Mouse (Mus musculus) kidney, postnatal 10 days (tissue): ENCODE measurements at regions not wholly inside any gene's neighbourhood (a gene's known extent, or its start where the extent isn't known, plus 50 kb on each side); places are given as distances from the start of the nearest gene placed in this dataset.

ENCODE experiments used
- DNase-seq: peaks from one replicate; pipeline ENCODE4 v3.0.0; 2021; ENCODE audit warnings: mixed read lengths

DNA sequence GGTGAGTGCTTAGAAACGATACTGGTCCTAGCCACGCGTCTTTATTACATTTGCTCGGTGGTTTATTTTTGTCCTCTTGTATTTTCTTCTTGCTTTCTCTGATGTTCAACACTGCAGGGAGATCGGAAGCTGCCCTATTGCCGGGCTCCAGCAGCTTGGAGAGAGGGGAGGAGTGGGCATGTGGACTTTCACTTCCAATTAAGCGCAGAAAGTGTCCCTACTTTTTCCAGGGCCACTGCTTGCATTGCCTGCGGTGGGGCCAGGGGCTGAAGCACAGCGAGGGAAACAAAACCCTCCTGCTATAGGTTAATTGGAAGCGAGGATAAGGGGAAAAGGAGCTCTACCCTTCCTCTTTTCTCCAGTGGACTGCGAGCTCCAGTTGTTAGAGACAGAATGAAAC, 114.4 kb upstream of the Cdh6 start:
- DNase-seq: peak; percentile 10

DNA sequence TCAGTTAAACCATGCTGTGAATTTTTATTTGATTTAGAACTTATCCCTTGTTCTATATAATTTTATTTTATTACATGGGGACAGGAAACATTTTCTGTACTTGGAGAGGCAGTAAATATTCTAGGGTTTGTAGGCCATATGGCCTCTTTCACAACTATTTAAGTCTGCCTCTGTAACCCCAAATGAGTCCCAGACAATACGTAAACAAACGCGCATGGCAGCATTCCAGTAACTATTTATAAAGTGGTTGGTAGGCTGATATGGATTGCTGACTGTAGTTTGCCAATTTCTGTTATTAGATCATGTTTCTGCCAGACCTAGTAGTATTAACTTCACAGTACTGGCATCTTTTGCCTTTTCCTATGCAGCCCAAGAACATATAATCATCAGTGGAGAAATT, 111.9 kb upstream of the Cdh6 start:
- DNase-seq: no peak

DNA sequence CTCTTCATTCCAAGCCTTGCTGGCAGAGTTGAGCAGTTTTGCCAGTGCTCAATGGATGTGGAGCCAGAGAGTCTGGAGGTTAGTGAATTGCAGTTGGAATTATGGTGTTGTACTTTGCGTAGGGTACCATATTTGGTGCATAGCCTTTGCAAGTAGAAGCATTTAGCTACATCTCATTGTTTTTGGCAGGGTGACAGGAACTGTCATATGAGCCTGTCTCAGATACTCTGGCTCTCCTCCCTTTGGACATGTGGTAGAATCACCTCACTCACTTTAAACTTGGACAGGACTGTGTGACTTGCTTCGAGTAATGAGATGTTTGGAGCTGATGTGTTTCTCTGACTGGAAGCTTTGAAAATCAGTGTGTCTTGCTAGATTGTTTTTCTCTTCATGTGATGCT, 110.7 kb upstream of the Cdh6 start:
- no peak for DNase-seq

DNA sequence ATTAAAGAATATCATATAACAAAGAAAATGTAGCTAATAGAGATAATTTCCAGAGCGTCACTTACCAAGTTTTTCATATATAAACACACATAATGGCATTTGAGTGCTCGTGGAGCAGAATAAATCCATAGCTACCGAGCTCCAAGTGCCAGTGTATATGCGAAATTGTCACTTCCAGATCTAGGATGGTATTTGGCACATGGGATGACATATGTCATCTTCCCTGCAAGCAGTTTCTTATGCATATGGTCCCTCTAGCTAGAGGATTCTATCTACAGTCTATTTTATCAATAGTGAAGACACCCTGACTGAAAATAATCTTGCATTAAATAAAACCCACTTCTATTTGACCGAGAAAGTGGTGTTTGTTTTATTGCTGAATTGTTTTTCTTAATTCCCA, 109.6 kb upstream of the Cdh6 start:
- no peak for DNase-seq

DNA sequence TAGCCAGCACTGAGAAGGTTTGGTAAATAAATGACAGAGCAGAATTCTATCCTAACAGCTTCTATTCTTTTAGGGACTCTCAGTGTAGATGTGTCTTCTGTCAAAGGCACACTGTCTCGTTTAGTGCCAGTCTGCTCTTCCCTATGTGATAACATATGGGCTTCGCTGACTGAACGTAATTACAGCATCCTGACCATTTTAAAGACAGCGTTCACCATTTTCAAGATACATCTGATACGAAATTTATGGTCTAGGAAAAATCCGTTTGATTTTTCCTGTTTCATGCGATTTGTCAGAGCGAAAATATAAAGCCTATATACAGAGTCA, 103.4 kb upstream of the Cdh6 start:
- DNase-seq: no peak

DNA sequence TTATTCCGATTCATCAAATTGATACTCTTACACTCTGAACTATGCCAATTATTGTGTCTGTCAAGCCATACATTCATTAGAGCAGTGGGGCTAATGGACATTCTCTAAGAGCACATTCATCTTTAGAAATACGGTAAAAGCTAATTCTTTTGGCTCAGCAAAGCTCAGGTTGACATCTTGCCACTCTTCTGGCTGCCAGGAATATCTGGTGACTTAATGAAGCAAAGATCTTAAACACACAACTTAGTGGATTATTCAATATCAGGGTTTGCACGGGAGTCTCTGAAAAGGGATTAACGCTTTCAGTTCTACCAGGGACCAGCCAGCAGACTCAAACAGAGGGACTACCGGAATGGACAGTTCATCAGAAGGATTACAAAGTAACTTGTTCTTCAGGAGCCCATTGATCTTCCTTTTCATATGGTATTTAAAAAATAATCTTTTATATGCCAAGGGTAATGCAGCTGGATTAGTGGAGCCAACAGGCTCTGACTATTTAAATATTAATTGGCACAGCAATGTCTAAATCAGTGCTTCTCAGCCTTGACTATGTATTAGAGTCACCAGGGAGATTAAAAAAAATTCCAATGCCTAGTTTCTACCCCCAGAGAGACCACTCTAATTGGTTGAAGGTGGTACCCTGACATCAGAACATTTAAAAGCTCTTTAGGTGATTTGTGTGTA, 102.9 kb upstream of the Cdh6 start:
- no peak for DNase-seq

DNA sequence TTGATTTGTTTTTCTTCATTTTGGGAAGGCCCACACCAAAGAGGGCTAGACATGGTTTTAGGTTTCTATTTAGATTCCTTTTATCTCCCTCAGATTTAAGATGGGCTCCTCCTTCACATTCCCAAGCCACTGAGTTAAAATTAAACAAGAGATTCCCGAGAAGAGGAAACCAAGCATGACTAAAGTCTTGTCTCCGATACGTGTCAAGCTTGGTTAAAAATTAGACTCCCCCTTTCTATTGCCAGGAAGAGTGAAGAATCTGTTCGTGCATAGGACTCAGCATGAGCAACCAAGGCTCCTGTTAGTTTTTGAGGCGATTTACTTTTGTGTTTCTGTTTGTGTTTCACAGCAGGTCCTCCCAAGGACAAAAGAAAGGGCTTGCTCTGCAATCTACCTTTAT, 101.9 kb upstream of the Cdh6 start:
- DNase-seq: no peak

DNA sequence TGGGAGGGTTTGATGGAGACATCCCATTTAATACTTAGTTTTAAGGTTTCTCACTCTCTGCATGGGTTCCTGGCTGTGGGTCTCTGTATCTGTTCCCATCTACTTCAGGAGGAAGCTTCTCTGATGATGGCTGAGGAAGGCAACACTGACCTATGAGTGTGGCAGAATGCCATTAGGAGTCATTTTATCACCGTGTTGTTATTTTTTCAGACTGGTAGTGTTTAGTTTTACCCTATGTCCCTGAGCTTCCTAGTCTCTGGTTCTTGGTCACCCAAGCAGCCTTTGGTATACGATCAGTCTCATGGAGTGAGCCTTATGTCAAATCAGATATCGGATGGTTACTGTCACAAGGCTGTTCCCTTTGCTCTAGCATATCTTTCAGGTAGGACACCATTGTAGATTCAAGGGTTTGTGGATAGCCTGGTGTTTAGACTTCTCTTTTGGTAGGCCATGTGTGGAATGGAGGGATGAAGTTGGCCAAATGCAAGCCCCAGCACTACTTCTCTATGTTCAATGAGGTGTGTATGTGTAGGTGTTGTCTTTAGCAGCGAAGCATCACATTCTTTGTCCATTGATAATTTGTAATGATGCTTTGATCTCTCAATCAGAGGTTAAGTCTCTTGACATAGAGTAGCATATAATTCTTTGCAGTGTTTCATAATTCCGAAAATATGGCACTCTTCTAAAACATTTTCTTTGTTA, 101.0 kb upstream of the Cdh6 start:
- DNase-seq: no peak

DNA sequence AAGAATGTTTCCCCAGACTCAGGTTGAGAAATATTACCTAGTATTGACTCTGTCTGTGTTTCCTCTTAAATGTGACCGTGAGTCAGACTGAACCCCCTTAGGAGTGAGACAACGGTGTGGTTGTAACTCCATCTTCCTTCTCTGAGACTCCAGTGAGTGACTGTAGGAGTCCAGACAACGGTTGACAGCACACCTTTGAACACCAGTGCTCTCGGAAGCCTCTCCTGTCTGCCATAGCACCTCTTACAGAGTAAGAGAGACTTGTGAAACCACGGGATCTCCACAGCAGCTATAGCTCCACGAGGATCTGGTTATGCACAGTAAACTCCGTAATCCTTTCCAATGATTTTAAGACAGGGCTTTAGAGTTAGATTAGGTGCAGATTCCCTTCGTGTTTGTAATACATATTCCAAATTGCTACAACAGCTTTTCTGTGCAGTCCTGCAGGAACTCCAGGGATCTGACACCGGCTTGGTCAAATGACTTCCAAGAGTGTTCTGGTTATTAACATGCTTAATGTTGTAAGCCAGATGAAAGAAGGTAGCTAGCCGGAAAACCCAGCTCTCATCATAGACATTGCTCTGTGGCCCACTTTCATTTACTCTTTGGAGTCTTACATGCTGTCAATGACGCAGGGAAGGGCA, 72.7 kb upstream of the Cdh6 start:
- no peak for DNase-seq

DNA sequence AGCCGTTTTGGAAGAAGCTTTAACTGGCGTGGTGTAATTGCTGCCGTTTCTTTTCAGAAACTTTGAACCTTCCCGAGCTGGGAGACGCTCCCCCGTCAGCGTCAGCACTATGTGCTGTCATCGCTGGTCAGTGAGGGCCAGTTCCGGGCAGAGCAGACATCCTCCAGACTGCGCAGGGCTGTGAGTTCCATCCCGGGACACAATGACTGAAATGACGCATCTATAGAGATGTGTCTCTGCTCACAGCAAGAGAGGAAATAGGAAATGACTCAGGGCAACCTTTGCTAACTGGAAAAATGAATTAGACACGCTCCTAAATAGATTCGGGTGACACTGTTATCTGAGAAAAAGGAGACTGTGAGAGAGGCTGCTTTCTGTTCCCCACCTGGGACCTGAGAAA, 70.8 kb upstream of the Cdh6 start:
- DNase-seq: peak; percentile 55

DNA sequence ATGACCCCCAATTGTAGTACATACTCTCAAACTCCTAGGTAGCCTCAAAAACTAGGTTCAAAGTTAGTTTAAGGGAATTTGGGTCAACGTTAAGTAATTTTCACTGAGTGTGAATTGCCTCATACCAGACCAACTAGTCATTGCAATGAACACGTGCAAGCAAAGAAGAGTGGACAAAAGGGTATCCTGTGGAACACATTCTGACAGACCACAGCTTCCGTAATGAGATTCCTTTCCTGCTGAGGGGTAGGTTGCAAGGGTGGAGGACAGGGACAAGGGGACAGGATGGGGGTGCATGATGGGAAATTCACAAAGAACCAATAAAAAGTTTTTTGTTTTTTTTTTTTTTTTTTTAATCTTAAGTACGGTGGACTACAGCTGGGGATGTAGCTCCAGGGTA, 70.1 kb upstream of the Cdh6 start:
- DNase-seq: no peak

DNA sequence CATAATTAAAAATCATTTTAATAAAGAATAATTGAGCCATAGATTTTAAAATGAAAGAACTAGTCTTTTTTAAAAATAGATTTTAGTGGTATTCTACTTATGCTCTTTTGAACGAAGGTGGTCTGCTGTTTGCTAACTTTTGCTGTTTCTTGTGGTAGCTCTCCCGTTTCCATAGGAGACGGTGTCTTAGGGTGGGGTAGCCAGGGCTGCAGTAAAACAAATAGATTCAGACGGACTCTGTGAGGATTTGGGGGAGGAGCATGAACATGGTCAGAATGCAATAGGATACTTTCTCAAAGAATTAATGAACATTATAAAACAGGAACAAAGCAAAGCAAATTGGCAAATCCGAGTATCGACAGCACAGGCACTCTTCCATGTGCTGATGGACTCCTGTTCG, 67.5 kb upstream of the Cdh6 start:
- DNase-seq: no peak

DNA sequence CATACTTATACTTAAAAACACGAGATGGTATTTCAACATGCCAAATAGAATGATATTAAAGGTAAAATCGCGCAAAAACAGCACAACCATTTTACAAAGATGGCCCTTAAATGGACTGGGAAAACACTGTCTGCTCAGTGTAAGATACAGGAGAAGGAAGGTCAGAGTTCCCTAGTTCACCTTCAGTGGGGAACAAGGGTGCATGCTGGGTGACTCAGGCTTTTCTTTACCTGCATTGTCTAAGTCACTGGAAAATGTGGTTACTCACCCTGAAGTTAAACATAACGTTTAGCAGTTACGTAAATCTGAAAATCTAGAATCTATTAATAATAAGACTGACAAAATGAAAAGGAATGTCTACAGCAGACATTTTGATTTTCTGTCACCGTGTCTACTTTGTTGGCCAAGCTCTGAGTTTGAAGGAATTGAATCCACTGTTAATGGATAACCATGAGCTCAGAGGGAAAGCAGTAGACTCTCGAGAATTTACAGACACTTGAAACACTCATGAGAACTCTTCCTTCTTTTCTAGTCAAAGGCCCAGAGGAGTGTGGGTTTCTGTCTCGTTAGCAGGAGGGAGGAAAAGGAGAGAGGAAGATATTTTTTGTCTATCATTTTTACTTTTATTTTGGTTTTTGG, 63.5 kb upstream of the Cdh6 start:
- DNase-seq: no peak

DNA sequence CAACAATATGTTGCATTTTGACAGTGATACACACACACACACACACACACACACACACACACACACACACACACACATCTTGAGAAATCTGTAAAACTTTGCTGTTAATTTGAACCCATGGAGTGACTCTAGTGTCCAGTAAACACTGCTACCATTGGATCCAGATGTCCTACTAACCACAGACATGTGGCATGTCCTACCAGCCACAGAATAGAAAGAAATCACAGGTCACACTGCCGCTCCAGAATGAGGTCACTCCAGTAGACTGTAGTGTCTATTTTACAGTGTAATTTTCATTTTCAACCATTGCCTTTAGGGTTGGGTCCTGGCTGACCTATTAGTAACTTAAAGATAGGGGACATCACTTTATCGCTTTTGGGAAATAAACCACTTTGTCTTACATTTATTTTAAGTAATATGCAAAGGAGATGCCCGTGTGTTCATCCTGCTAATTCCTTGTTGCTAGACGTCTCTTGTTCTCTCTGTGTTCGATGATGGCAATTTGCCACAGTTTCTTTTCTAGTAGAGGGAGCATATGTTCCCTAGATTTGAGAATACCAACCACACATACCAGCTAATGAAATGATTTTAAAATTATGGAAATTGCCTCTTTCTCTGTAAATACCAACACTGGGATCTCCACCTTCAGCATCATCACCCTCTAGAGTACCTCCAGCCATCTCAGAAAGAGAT, 59.2 kb upstream of the Cdh6 start:
- DNase-seq: no peak

DNA sequence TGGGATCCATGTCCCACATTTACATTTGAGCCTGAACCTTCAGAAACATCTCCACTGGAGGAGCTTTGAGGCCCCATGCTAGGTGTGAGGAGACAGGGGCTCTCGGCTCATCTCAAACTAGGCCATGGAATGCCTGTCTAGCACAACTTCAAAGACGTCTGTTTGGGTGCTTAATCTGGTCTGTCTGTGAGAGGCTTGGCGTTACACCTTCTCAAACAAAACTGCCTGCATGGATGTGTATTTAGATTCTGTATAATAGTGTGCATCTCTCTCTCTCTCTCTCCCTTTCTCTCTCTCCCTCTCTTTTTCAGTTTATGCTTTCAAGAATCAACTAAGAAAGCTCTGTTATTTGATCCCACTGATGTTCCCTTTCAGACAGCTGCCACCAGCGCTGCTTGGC, 58.1 kb upstream of the Cdh6 start:
- DNase-seq: no peak

DNA sequence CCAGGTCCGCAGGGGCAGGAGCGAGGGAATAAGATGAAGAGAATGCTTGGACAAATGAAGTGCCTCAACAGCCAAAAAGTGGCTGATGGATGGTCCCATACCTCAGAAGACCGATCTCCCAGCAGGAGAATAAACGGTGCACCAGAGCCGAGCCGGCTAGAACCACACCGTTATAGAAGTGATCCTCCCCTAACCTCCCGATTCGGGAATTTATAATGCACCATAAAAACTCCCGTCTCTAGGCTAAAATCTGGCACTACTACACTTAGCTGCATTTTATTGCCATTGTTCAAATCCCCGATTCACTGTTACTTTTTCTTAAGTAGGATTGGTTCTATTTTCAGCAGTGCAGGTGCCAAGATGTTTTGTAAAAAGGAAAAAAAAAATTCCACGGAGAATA, 54.6 kb upstream of the Cdh6 start:
- no peak for DNase-seq
